9 mouse cellular contexts compared by ENCODE assay signal in the genomic region with DNA sequence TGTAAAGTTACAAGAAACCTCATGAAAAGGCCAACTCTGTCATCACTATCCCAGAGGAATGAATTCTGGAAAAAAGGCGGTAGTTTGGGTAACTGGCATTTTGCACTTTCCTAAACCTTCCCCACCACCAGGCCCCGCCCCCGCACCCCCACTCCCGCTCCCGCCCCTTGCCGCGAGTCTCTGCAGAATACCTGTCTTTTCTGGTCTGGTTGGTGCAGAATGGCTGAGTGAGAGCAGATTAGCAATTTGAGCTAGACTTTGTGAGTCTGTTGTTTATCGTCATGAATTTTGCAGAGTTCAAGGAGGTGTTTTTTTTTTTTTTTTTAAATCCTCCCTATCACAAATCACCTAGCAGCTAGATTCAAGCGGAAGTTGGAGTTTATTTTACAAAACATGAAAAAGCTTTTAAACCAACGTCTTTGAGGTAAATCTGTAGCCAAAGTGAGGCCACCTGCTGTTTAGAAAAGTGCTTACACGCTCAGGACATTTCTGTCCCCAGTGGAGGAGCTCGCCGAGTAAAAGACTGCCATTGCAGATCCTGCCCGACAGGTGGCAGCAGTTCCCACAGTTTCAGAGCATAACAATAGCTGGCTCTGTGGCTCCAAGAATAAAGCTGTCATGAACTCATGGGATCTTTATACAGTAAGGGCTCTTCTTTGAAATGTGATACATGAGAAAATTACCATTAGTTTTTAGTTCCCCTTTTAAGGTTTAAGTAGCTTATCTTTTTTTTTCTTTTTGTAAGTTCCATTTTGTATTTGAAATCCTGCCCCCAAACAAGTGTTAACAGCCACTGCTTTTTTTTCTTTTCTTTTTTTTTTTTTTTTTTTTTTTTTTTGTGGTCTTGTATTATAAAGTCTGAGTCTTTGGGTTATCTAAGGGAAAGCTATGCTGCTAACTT.
DNase-seq lines count a peak whose midpoint lies in the region; ATAC-seq lines count a peak whose summit lies in the region.
"Had no signal": no experiment of that assay in that cellular context is flagged by ENCODE, and none has a peak within 500 bp of the region (broad histone marks: within the 10 kb centered on the region; RNA-seq: fewer than 3 reads in every experiment).

No protein-coding gene starts in this region.

- no peaks in the 10 kb centered on the region for H3K36me3 ChIP-seq in heart, embryonic 12.5 days
- H3K36me3 ChIP-seq in kidney, embryonic 16.5 days (ENCODE audit: insufficient read depth, low read length): no peaks in the 10 kb centered on the region

- H3K4me2 ChIP-seq in heart, embryonic 12.5 days: peak overlapping the region; percentile 50; the same call in 1 of the 2 replicates
- peak overlapping the region; percentile 40 for H3K4me2 ChIP-seq in kidney, embryonic 16.5 days (replicated peaks; ENCODE audit: low read depth, low read length)

- no peaks in the 10 kb centered on the region for H3K9me3 ChIP-seq in heart, embryonic 12.5 days (replicated peaks)
- no peaks in the 10 kb centered on the region for H3K9me3 ChIP-seq in kidney, embryonic 16.5 days (ENCODE audit: low read length)

- DNase-seq in CD4-positive, CD25-positive, alpha-beta regulatory T cell, adult 2 months (ENCODE audit: low read depth, low spot score): peak; percentile 94
- DNase-seq in brain, embryonic 18.5 days (ENCODE audit: low read depth, low spot score): peak; percentile 78
- peak; percentile 7 for DNase-seq in fat pad, adult 2 months (ENCODE audit: extremely low read depth, low read depth, low spot score)
- peak; percentile 79 for DNase-seq in liver
- DNase-seq in spleen, postnatal 36 days (ENCODE audit: low spot score in 2 of 2): peak; percentile 69 to 71

- H3K9ac ChIP-seq in heart, embryonic 12.5 days: no peak overlapping the region
- H3K9ac ChIP-seq in kidney, embryonic 16.5 days (replicated peaks; ENCODE audit: low read length): no peak overlapping the region

- no peaks in the 10 kb centered on the region for H3K4me1 ChIP-seq in heart, embryonic 12.5 days (replicated peaks)
- H3K4me1 ChIP-seq in kidney, embryonic 16.5 days (ENCODE audit: insufficient read depth, low read length): 0 out of 2 replicates have a peak, but pooled peaks cover 3% of the 10 kb centered on the region

- peak; percentile 45; the same call in 1 of the 2 replicates for ATAC-seq in heart, embryonic 12.5 days (ENCODE audit: insufficient number of reproducible peaks, low FRiP score)
- peak; percentile 89 for ATAC-seq in kidney, embryonic 16.5 days (ENCODE audit: low FRiP score, low TSS enrichment)
- ATAC-seq in monocyte, adult 5-6 weeks (replicated peaks; ENCODE audit: insufficient number of reproducible peaks, low FRiP score, low TSS enrichment, poor library complexity, severe bottlenecking): peak; percentile 84

- no peak overlapping the region for H3K4me3 ChIP-seq in heart, embryonic 12.5 days
- H3K4me3 ChIP-seq in kidney, embryonic 16.5 days (ENCODE audit: low read length): peak overlapping the region; percentile 22; the same call in 1 of the 2 replicates
- H3K4me3 ChIP-seq: erythroblast, embryonic 14.5 days had no signal

- no peaks in the 10 kb centered on the region for H3K27me3 ChIP-seq in heart, embryonic 12.5 days (replicated peaks)
- H3K27me3 ChIP-seq in kidney, embryonic 16.5 days (ENCODE audit: insufficient read depth, low read length): no peaks in the 10 kb centered on the region

- H3K27ac ChIP-seq in heart, embryonic 12.5 days (ENCODE audit: poor library complexity, severe bottlenecking): no peak overlapping the region
- no peak overlapping the region for H3K27ac ChIP-seq in kidney, embryonic 16.5 days (ENCODE audit: low read length)

- WGBS in heart, embryonic 12.5 days: 4% methylated on average over 14 of the region's 14 CpGs
- 4% methylated on average over 14 of the region's 14 CpGs for WGBS in kidney, embryonic 16.5 days

Comparison
In these comparisons a context has a peak if more than half of its experiments do, and no peak if none do; other contexts are left out.
1. DNase-seq: peak in every context shown above with its lines; median percentile 94 in CD4-positive, CD25-positive, alpha-beta regulatory T cell, adult 2 months; 79 in liver; 78 in brain, embryonic 18.5 days; 70 in spleen, postnatal 36 days; 7 in fat pad, adult 2 months.